Mouse (Mus musculus) limb, embryonic 14.5 days (tissue): ENCODE results near the gene Pus7l. TPM values are rescaled to one million over a fixed set of nuclear protein-coding genes. Genes with fewer than 3 reads are reported as not detected.

ENCODE experiments used
- ATAC-seq: fragments of 200-750 bp; cut with Nextera tagmentation; 2 replicates; pipeline ENCODE4 v1.8.0; 2017; ENCODE audit warnings: low read depth, moderate number of reproducible peaks, moderate TSS enrichment; ENCODE audit not compliant: low FRiP score
- DNase-seq: peaks from one replicate; pipeline ENCODE4 v3.0.0-alpha.2; 2015; ENCODE audit warnings: low spot score
- H3K27ac ChIP-seq: fragments of 300-500 bp; sonication (generic); replicated peaks from 2 replicates; pipeline ENCODE4 v1.5.1; 2014; ENCODE audit warnings: low read depth, mild to moderate bottlenecking, low read length, moderate library complexity, mixed read lengths
- H3K27me3 ChIP-seq: fragments of 300-500 bp; sonication (generic); 2 replicates; pipeline ENCODE4 v1.6.1; 2014; ENCODE audit warnings: low read length, mixed read lengths; ENCODE audit not compliant: control insufficient read depth, insufficient read depth
- H3K36me3 ChIP-seq: fragments of 300-500 bp; sonication (generic); 2 replicates; pipeline ENCODE4 v1.6.1; 2014; ENCODE audit warnings: mild to moderate bottlenecking, low read length, moderate library complexity, mixed read lengths; ENCODE audit not compliant: control insufficient read depth, insufficient read depth
- H3K4me1 ChIP-seq: fragments of 300-500 bp; sonication (generic); 2 replicates; pipeline ENCODE4 v1.6.1; 2014; ENCODE audit warnings: antibody characterized with exemption, low read length, mixed read lengths; ENCODE audit not compliant: control insufficient read depth, insufficient read depth
- H3K4me2 ChIP-seq: fragments of 300-500 bp; sonication (generic); replicated peaks from 2 replicates; pipeline ENCODE4 v1.6.1; 2014; ENCODE audit warnings: low read depth, mild to moderate bottlenecking, low read length, moderate library complexity; ENCODE audit not compliant: severe bottlenecking
- H3K4me3 ChIP-seq: fragments of 300-500 bp; sonication (generic); replicated peaks from 2 replicates; pipeline ENCODE4 v1.5.1; 2014; ENCODE audit warnings: low read length
- H3K9ac ChIP-seq: fragments of 300-500 bp; sonication (generic); 2 replicates; pipeline ENCODE4 v1.6.1; 2014; ENCODE audit warnings: mild to moderate bottlenecking, low read depth, low read length, moderate library complexity; ENCODE audit not compliant: severe bottlenecking
- H3K9me3 ChIP-seq: fragments of 300-500 bp; sonication (generic); 2 replicates; pipeline ENCODE4 v1.6.1; 2016; ENCODE audit warnings: low read length; ENCODE audit not compliant: control insufficient read depth
- POLR2A ChIP-seq: fragments of 200-500 bp; IDR thresholded peaks from 2 replicates; pipeline ENCODE4 v1.8.0; 2012; ENCODE audit warnings: inconsistent platforms, mild to moderate bottlenecking, moderate library complexity, borderline replicate concordance; ENCODE audit not compliant: insufficient read depth, insufficient read length; ENCODE audit errors: extremely low read depth
- WGBS: fragments of 180-500 bp; shearing (Covaris S2); extraction: QIAGEN DNeasy Blood & Tissue Kit; methylation state at CpG from one replicate; pipeline ENCODE4 v1.1.7; 2014; 5-methylcytosine and 5-hydroxymethylcytosine counted together
- polyA plus RNA-seq, 2 experiments: library from polyadenylated mRNA; depleted of rRNA in 1 of 2; stranded (reverse) in 1 of 2; unstranded in 1 of 2; fragments of >200 nt; fragmentation: Nextera tagmentation in 1 of 2; extraction: Ambion mirVana in 1 of 2; gene quantifications; 2 replicates each; pipeline versions ENCODE4 v1.2.1 to v1.2.3; 2012 to 2014

Pus7l gene
- polyA plus RNA-seq, 2 experiments, result 8.4 to 8.8 TPM

GRCm38 (mm10) chr15:94480792-94481191 is 62.6 kb downstream of the Pus7l start:
- ATAC-seq, result no peak
- no peaks in the 10 kb centered on the region for H3K27me3 ChIP-seq
- no peak overlapping the region for H3K4me2 ChIP-seq
- peaks cover 7% of the 10 kb centered on the region; the same call in 1 of the 2 replicates for H3K4me1 ChIP-seq
- no peaks in the 10 kb centered on the region for H3K9me3 ChIP-seq
- WGBS, result 93% methylated on average over 4 of the region's 4 CpGs
- no peak overlapping the region for H3K9ac ChIP-seq
- H3K27ac ChIP-seq, result no peak overlapping the region
- DNase-seq, result no peak
- TF ChIP-seq POLR2A, result no peak
- no peak overlapping the region for H3K4me3 ChIP-seq
- no peaks in the 10 kb centered on the region for H3K36me3 ChIP-seq

- H3K27ac ChIP-seq, result no peak overlapping the region
- no peaks in the 10 kb centered on the region for H3K27me3 ChIP-seq
- H3K4me1 ChIP-seq, result peaks cover 7% of the 10 kb centered on the region; the same call in 1 of the 2 replicates
- DNase-seq (no peak), ATAC-seq (no peak)
- no peak overlapping the region for H3K9ac ChIP-seq
- WGBS, result 89% methylated on average over 5 of the region's 5 CpGs
- TF ChIP-seq POLR2A, result no peak
- no peak overlapping the region for H3K4me2 ChIP-seq
- H3K36me3 ChIP-seq, result no peaks in the 10 kb centered on the region
- H3K9me3 ChIP-seq, result no peaks in the 10 kb centered on the region
- no peak overlapping the region for H3K4me3 ChIP-seq
Measured at GRCm38 (mm10) chr15:94480248-94480647, 63.1 kb downstream of the Pus7l start.

DNA sequence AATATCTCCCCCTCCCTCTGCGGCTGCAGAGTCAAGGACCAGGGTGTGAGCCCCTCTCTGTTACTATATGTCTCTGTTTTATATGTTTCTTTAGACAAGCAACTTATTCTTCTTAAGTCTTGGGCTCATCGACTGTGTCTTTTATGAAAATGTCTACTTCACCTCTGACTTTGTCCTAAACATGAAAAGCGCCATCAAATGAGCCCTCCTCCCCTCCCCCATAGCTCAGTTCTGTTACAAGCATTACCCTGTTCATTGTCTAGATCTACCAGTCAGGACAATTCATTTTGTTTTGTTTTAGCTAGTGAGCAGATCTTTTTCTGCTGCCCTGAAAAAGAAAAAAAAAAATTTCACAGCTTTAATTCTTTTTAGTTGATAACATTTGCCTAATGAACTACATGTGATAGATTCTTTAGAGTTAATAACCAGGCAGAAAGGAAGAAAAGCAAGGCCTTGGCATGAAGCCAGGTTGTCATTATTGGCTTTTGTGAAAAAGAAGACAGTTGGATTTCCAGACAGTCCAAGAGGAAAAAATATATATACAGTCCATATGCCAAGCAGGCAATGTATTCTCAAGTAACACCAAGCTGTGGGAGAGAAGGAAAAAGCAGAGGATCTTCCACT is 63.7 kb downstream of the Pus7l start:
- H3K9me3 ChIP-seq, result no peaks in the 10 kb centered on the region
- H3K36me3 ChIP-seq, result no peaks in the 10 kb centered on the region
- 70% methylated on average over 3 of the region's 3 CpGs for WGBS
- no peak overlapping the region for H3K4me3 ChIP-seq
- H3K27ac ChIP-seq, result no peak overlapping the region
- no peaks in the 10 kb centered on the region for H3K27me3 ChIP-seq
- ATAC-seq (no peak), DNase-seq (peak; percentile 32)
- no peak overlapping the region for H3K9ac ChIP-seq
- peaks cover 7% of the 10 kb centered on the region; the same call in 1 of the 2 replicates for H3K4me1 ChIP-seq
- TF ChIP-seq POLR2A, result no peak
- H3K4me2 ChIP-seq, result no peak overlapping the region

DNA sequence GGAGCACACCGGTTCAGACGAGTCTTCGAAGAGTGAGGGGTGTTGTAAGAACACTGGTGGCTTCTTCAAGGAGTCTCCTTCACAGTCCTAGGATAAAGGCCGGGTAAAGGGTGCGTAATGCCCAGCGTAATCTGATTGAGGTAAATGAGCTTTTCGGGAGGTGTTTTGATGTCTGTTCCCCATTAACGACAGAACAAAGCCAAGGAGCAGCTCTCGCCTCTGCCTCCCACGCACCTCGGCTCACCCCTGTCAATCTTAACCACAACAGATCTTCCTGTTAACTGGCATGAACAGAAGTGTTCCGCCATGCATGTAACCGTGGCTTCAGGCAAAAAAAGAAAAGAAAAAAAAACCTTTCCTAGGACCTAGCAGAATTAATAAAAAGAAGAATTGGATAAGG is 64.6 kb downstream of the Pus7l start:
- Histone ChIP-seq H3K9ac (no peak overlapping the region), H3K9me3 (no peaks in the 10 kb centered on the region), H3K4me1 (peaks cover 7% of the 10 kb centered on the region; the same call in 1 of the 2 replicates), H3K36me3 (no peaks in the 10 kb centered on the region), H3K4me2 (no peak overlapping the region), H3K27ac (no peak overlapping the region), H3K27me3 (no peaks in the 10 kb centered on the region), H3K4me3 (no peak overlapping the region)
- no peak for DNase-seq
- 33% methylated on average over 13 of the region's 13 CpGs for WGBS
- no peak for ATAC-seq
- TF ChIP-seq POLR2A, result no peak

DNA sequence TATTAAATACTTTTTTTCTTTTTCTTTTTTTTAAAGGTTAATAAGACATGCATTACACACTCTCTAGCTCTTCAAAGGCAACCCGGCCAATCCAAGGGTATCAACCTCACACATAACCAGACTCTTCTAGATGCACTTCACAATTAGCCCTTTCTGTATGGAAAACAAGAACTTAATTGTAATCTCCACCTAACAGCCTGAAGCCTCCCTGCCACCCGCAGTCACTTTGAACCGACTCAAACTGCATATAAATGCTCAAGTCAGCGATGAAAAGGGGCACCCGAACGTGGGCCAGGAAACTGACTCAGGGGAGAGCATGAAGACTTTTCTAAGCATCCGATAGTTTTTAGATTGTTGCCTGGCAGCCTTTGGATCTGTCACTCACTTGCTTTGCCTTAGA is 66.1 kb downstream of the Pus7l start:
- Histone ChIP-seq H3K4me1 (peaks cover 7% of the 10 kb centered on the region; the same call in 1 of the 2 replicates), H3K4me2 (no peak overlapping the region), H3K27me3 (no peaks in the 10 kb centered on the region), H3K4me3 (no peak overlapping the region), H3K9me3 (no peaks in the 10 kb centered on the region), H3K9ac (no peak overlapping the region), H3K36me3 (no peaks in the 10 kb centered on the region), H3K27ac (no peak overlapping the region)
- TF ChIP-seq POLR2A, result no peak
- ATAC-seq, result no peak
- WGBS, result 57% methylated on average over 7 of the region's 7 CpGs
- DNase-seq, result no peak
